Mouse (Mus musculus) midbrain, embryonic 15.5 days (tissue): ENCODE results near the gene Msi2. TPM values are rescaled to one million over a fixed set of nuclear protein-coding genes. Genes with fewer than 3 reads are reported as not detected.

Experiments used
- ATAC-seq: fragments of 200-750 bp; cut with Nextera tagmentation; replicated peaks from 2 replicates; pipeline ENCODE4 v1.8.0; 2017; ENCODE audit warnings: moderate TSS enrichment
- H3K27ac ChIP-seq: fragments of 300-500 bp; sonication (generic); 2 replicates; pipeline ENCODE4 v1.5.1; 2015; ENCODE audit warnings: mild to moderate bottlenecking, inconsistent platforms
- H3K27me3 ChIP-seq: fragments of 300-500 bp; sonication (generic); replicated peaks from 2 replicates; pipeline ENCODE4 v1.6.1; 2015; ENCODE audit warnings: inconsistent platforms
- H3K36me3 ChIP-seq: fragments of 300-500 bp; sonication (generic); replicated peaks from 2 replicates; pipeline ENCODE4 v1.6.1; 2015; ENCODE audit warnings: inconsistent platforms
- H3K4me1 ChIP-seq: fragments of 300-500 bp; sonication (generic); 2 replicates; pipeline ENCODE4 v1.6.1; 2015; ENCODE audit warnings: inconsistent platforms
- H3K4me2 ChIP-seq: fragments of 300-500 bp; sonication (generic); 2 replicates; pipeline ENCODE4 v1.6.1; 2015; ENCODE audit warnings: inconsistent platforms, mild to moderate bottlenecking, moderate library complexity
- H3K4me3 ChIP-seq: fragments of 300-500 bp; sonication (generic); 2 replicates; pipeline ENCODE4 v1.5.1; 2015; ENCODE audit warnings: mild to moderate bottlenecking, inconsistent platforms
- H3K9ac ChIP-seq: fragments of 300-500 bp; sonication (generic); 2 replicates; pipeline ENCODE4 v1.6.1; 2015; ENCODE audit warnings: mild to moderate bottlenecking, inconsistent platforms
- H3K9me3 ChIP-seq: fragments of 300-500 bp; sonication (generic); 2 replicates; pipeline ENCODE4 v1.6.1; 2016; ENCODE audit warnings: inconsistent platforms
- WGBS: fragments of 180-500 bp; shearing (Covaris S2); methylation state at CpG from one replicate; pipeline ENCODE4 v1.1.7; 2015; ENCODE audit warnings: mixed read lengths; 5-methylcytosine and 5-hydroxymethylcytosine counted together
- polyA plus RNA-seq: library from polyadenylated mRNA; unstranded; fragments of >200 nt; fragmentation: Nextera tagmentation; extraction: Ambion mirVana; gene quantifications from 2 replicates; pipeline ENCODE4 v1.2.1, GENCODE M21; 2015

Gene Msi2
- polyA plus RNA-seq, 1 experiment from 2014 or later, result 33.6 TPM

GRCm38 (mm10) chr11:88645821-88646220 lies 72.5 kb downstream of the Msi2 start:
- no peak overlapping the region for H3K4me3 ChIP-seq
- no peak overlapping the region for H3K9ac ChIP-seq
- WGBS, result 65% methylated on average over 7 of the region's 7 CpGs
- peak overlapping the region; percentile 58; the same call in 1 of the 2 replicates for H3K27ac ChIP-seq
- H3K4me2 ChIP-seq, result no peak overlapping the region
- no peaks in the 10 kb centered on the region for H3K36me3 ChIP-seq
- H3K9me3 ChIP-seq, result no peaks in the 10 kb centered on the region
- H3K4me1 ChIP-seq, result peaks cover 48% of the 10 kb centered on the region
- no peak for ATAC-seq
- no peaks in the 10 kb centered on the region for H3K27me3 ChIP-seq

GRCm38 (mm10) chr11:88644719-88645118 lies 73.6 kb downstream of the Msi2 start:
- no peak overlapping the region for H3K4me3 ChIP-seq
- peak overlapping the region; percentile 51 for H3K27ac ChIP-seq
- no peak for ATAC-seq
- H3K4me2 ChIP-seq, result no peak overlapping the region
- H3K9me3 ChIP-seq, result no peaks in the 10 kb centered on the region
- no peaks in the 10 kb centered on the region for H3K27me3 ChIP-seq
- H3K4me1 ChIP-seq, result peaks cover 41% of the 10 kb centered on the region
- 10% methylated on average over 7 of the region's 7 CpGs for WGBS
- no peak overlapping the region for H3K9ac ChIP-seq
- H3K36me3 ChIP-seq, result no peaks in the 10 kb centered on the region

GRCm38 (mm10) chr11:88639862-88640261 lies 78.5 kb downstream of the Msi2 start:
- Histone ChIP-seq H3K9ac (no peak overlapping the region), H3K27ac (no peak overlapping the region), H3K36me3 (no peaks in the 10 kb centered on the region), H3K9me3 (no peaks in the 10 kb centered on the region), H3K27me3 (no peaks in the 10 kb centered on the region), H3K4me3 (no peak overlapping the region), H3K4me2 (no peak overlapping the region), H3K4me1 (peaks cover 36% of the 10 kb centered on the region)
- ATAC-seq, result no peak
- 66% methylated on average over 4 of the region's 4 CpGs for WGBS

GRCm38 (mm10) chr11:88638936-88639542 lies 79.3 kb downstream of the Msi2 start:
- Histone ChIP-seq H3K9me3 (no peaks in the 10 kb centered on the region), H3K4me2 (no peak overlapping the region), H3K4me1 (peaks cover 30% of the 10 kb centered on the region), H3K4me3 (no peak overlapping the region), H3K36me3 (no peaks in the 10 kb centered on the region), H3K27me3 (no peaks in the 10 kb centered on the region), H3K27ac (peak overlapping the region; percentile 32), H3K9ac (no peak overlapping the region)
- no peak for ATAC-seq
- WGBS, result 76% methylated on average over 6 of the region's 6 CpGs

- 73% methylated on average over 2 of the region's 2 CpGs for WGBS
- no peak overlapping the region for H3K27ac ChIP-seq
Observed at GRCm38 (mm10) chr11:88638254-88638653, 80.1 kb downstream of the Msi2 start.

GRCm38 (mm10) chr11:88636934-88637333 lies 81.4 kb downstream of the Msi2 start:
- Histone ChIP-seq H3K4me3 (no peak overlapping the region), H3K27me3 (no peaks in the 10 kb centered on the region), H3K9me3 (no peaks in the 10 kb centered on the region), H3K27ac (0 out of 2 replicates have a peak overlapping the region, but pooled peaks have one; percentile 7), H3K36me3 (no peaks in the 10 kb centered on the region), H3K9ac (no peak overlapping the region), H3K4me2 (no peak overlapping the region), H3K4me1 (peaks cover 30% of the 10 kb centered on the region)
- no peak for ATAC-seq
- WGBS, result 82% methylated on average over 6 of the region's 6 CpGs

More at GRCm38 (mm10) chr11:88638254-88638653, 80.1 kb downstream of the Msi2 start:
- no peak for ATAC-seq
- Histone ChIP-seq H3K4me3 (no peak overlapping the region), H3K4me2 (no peak overlapping the region), H3K4me1 (peaks cover 30% of the 10 kb centered on the region), H3K27me3 (no peaks in the 10 kb centered on the region), H3K36me3 (no peaks in the 10 kb centered on the region), H3K9me3 (no peaks in the 10 kb centered on the region), H3K9ac (no peak overlapping the region)

GRCm38 (mm10) chr11:88636319-88636718 lies 82.0 kb downstream of the Msi2 start:
- Histone ChIP-seq H3K4me1 (peaks cover 30% of the 10 kb centered on the region), H3K27ac (no peak overlapping the region), H3K27me3 (no peaks in the 10 kb centered on the region), H3K9me3 (no peaks in the 10 kb centered on the region), H3K4me2 (no peak overlapping the region), H3K9ac (no peak overlapping the region), H3K4me3 (no peak overlapping the region), H3K36me3 (no peaks in the 10 kb centered on the region)
- WGBS, result 89% methylated on average over 5 of the region's 5 CpGs
- ATAC-seq, result no peak

- WGBS, result 69% methylated on average over 1 of the region's 1 CpGs
- ATAC-seq, result no peak
Observed at GRCm38 (mm10) chr11:88634627-88635026, 83.7 kb downstream of the Msi2 start.

GRCm38 (mm10) chr11:88631932-88632230 lies 86.4 kb downstream of the Msi2 start:
- Histone ChIP-seq H3K4me2 (no peak overlapping the region), H3K9ac (no peak overlapping the region), H3K4me1 (peaks cover 42% of the 10 kb centered on the region), H3K27ac (no peak overlapping the region), H3K36me3 (no peaks in the 10 kb centered on the region), H3K4me3 (no peak overlapping the region), H3K9me3 (no peaks in the 10 kb centered on the region), H3K27me3 (no peaks in the 10 kb centered on the region)
- no peak for ATAC-seq
- WGBS, result 90% methylated on average over 3 of the region's 3 CpGs

More at GRCm38 (mm10) chr11:88634627-88635026, 83.7 kb downstream of the Msi2 start:
- no peak overlapping the region for H3K4me2 ChIP-seq
- no peak overlapping the region for H3K9ac ChIP-seq
- H3K4me3 ChIP-seq, result no peak overlapping the region
- peaks cover 37% of the 10 kb centered on the region for H3K4me1 ChIP-seq
- H3K27me3 ChIP-seq, result no peaks in the 10 kb centered on the region
- no peak overlapping the region for H3K27ac ChIP-seq
- H3K36me3 ChIP-seq, result no peaks in the 10 kb centered on the region
- H3K9me3 ChIP-seq, result no peaks in the 10 kb centered on the region

GRCm38 (mm10) chr11:88631084-88631931 lies 87.0 kb downstream of the Msi2 start:
- H3K9me3 ChIP-seq, result no peaks in the 10 kb centered on the region
- 80% methylated on average over 8 of the region's 8 CpGs for WGBS
- no peak overlapping the region for H3K9ac ChIP-seq
- ATAC-seq, result no peak
- peaks cover 41% of the 10 kb centered on the region for H3K4me1 ChIP-seq
- no peaks in the 10 kb centered on the region for H3K36me3 ChIP-seq
- H3K4me2 ChIP-seq, result no peak overlapping the region
- H3K4me3 ChIP-seq, result no peak overlapping the region
- H3K27ac ChIP-seq, result no peak overlapping the region
- no peaks in the 10 kb centered on the region for H3K27me3 ChIP-seq

- Histone ChIP-seq H3K9ac (no peak overlapping the region), H3K9me3 (no peaks in the 10 kb centered on the region), H3K27ac (peak overlapping the region; percentile 72), H3K4me3 (no peak overlapping the region), H3K27me3 (no peaks in the 10 kb centered on the region), H3K4me1 (peaks cover 48% of the 10 kb centered on the region), H3K36me3 (no peaks in the 10 kb centered on the region), H3K4me2 (no peak overlapping the region)
- no peak; the same call in 1 of the 2 replicates for ATAC-seq
- WGBS, result 8% methylated on average over 4 of the region's 4 CpGs
Observed at GRCm38 (mm10) chr11:88629619-88630018, 88.7 kb downstream of the Msi2 start.

GRCm38 (mm10) chr11:88629165-88629564 lies 89.1 kb downstream of the Msi2 start:
- no peak overlapping the region for H3K4me2 ChIP-seq
- ATAC-seq, result no peak
- no peaks in the 10 kb centered on the region for H3K27me3 ChIP-seq
- WGBS, result 42% methylated on average over 4 of the region's 4 CpGs
- H3K4me1 ChIP-seq, result peaks cover 49% of the 10 kb centered on the region
- no peak overlapping the region for H3K9ac ChIP-seq
- no peak overlapping the region for H3K4me3 ChIP-seq
- H3K36me3 ChIP-seq, result no peaks in the 10 kb centered on the region
- H3K27ac ChIP-seq, result peak overlapping the region; percentile 72
- H3K9me3 ChIP-seq, result no peaks in the 10 kb centered on the region

- no peaks in the 10 kb centered on the region for H3K27me3 ChIP-seq
- H3K9ac ChIP-seq, result no peak overlapping the region
- H3K9me3 ChIP-seq, result no peaks in the 10 kb centered on the region
- H3K36me3 ChIP-seq, result no peaks in the 10 kb centered on the region
- H3K4me2 ChIP-seq, result no peak overlapping the region
- no peak for ATAC-seq
- H3K27ac ChIP-seq, result peak overlapping the region; percentile 72
- 80% methylated on average over 3 of the region's 3 CpGs for WGBS
- H3K4me1 ChIP-seq, result peaks cover 51% of the 10 kb centered on the region
- H3K4me3 ChIP-seq, result no peak overlapping the region
Observed at GRCm38 (mm10) chr11:88628676-88629075, 89.6 kb downstream of the Msi2 start.
